Mouse (Mus musculus): ENCODE data around the gene Pcsk1n. TPM values are rescaled to one million over a fixed set of nuclear protein-coding genes. Genes with fewer than 3 reads are reported as not detected.

Gene Pcsk1n
- polyA plus RNA-seq, 2 experiments = not detected

GRCm38 (mm10) chrX:7922032-7922431 is 2.4 kb downstream of the Pcsk1n start:
- no peaks in the 10 kb centered on the region for H3K4me1 ChIP-seq (replicated peaks; ENCODE audit: control insufficient read depth in 2 of 2, insufficient read depth in 2 of 2, low read length in 1 of 2)
- no peak for DNase-seq (ENCODE audit: low read depth in 3 of 3, low spot score in 3 of 3)
- H3K9ac ChIP-seq (replicated peaks) = no peak overlapping the region
- no peak for TF ChIP-seq CTCF (IDR thresholded peaks at IDR 0.05; ENCODE audit: low read depth)
- no peak for TF ChIP-seq EP300 (IDR thresholded peaks at IDR 0.05; ENCODE audit: low read depth)
- H3K36me3 ChIP-seq (replicated peaks; ENCODE audit: control insufficient read depth, insufficient read depth, low read depth) = no peaks in the 10 kb centered on the region
- peak overlapping the region; percentile 22; the same call in 1 of the 2 replicates for H3K4me2 ChIP-seq (ENCODE audit: low read depth)
- 7% methylated on average over 48 of the region's 48 CpGs for WGBS (ENCODE audit: insufficient replicate concordance)
- H3K27ac ChIP-seq = no peak overlapping the region
- ATAC-seq (ENCODE audit: insufficient read depth) = no peak
- peaks cover 85% of the 10 kb centered on the region for H3K27me3 ChIP-seq (ENCODE audit: control insufficient read depth, insufficient read depth, low read length)
- H3K4me3 ChIP-seq (ENCODE audit: insufficient read depth in 1 of 2, low read depth in 2 of 2, low read length in 2 of 2) = 0 out of 4 replicates have a peak overlapping the region, but pooled peaks of 1 of the 2 experiments have one; percentile 3
- H3K9me3 ChIP-seq (ENCODE audit: control insufficient read depth, low read length) = no peaks in the 10 kb centered on the region

DNA sequence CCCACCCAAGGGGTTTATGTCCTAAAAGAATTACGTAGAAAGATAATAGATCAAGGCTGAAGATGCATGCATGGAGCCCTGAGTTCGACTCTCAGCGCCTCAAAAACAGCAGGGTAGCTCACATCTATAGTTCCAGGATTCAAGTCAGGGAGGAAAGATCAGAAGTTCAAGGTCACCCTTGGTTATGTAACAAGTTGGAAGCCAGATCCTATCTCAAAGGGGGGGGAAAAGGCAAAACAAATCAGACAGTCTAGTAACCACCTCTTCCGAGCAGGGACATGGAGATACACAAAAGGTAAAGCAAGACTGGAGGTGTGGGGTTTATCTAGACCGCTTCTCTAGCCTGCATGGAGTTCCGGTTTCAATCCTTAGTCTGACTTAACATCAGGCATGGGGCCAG is 6.6 kb downstream of the Pcsk1n start:
- Histone ChIP-seq H3K27me3 (ENCODE audit: control insufficient read depth, insufficient read depth, low read length) (peaks cover 75% of the 10 kb centered on the region), H3K9ac (replicated peaks) (no peak overlapping the region), H3K36me3 (replicated peaks; ENCODE audit: control insufficient read depth, insufficient read depth, low read depth) (no peaks in the 10 kb centered on the region), H3K4me3 (ENCODE audit: insufficient read depth in 1 of 2, low read depth in 2 of 2, low read length in 2 of 2) (no peak overlapping the region), H3K9me3 (ENCODE audit: control insufficient read depth, low read length) (no peaks in the 10 kb centered on the region), H3K4me2 (ENCODE audit: low read depth) (no peak overlapping the region), H3K27ac (no peak overlapping the region), H3K4me1 (replicated peaks; ENCODE audit: control insufficient read depth in 2 of 2, insufficient read depth in 2 of 2, low read length in 1 of 2) (no peaks in the 10 kb centered on the region)
- TF ChIP-seq EP300 (IDR thresholded peaks at IDR 0.05; ENCODE audit: low read depth) = no peak
- no peak for TF ChIP-seq CTCF (IDR thresholded peaks at IDR 0.05; ENCODE audit: low read depth)
- ATAC-seq (ENCODE audit: insufficient read depth) (no peak), DNase-seq (ENCODE audit: low read depth in 3 of 3, low spot score in 3 of 3) (no peak)
- WGBS (ENCODE audit: insufficient replicate concordance) = 51% methylated on average over 6 of the region's 6 CpGs

- no peak overlapping the region for H3K27ac ChIP-seq
- H3K4me1 ChIP-seq (replicated peaks; ENCODE audit: control insufficient read depth in 2 of 2, insufficient read depth in 2 of 2, low read length in 1 of 2) = no peaks in the 10 kb centered on the region
- no peak overlapping the region for H3K4me2 ChIP-seq (ENCODE audit: low read depth)
- no peak overlapping the region for H3K9ac ChIP-seq (replicated peaks)
- ATAC-seq (ENCODE audit: insufficient read depth) = no peak
- H3K27me3 ChIP-seq (ENCODE audit: control insufficient read depth, insufficient read depth, low read length) = peaks cover 67% of the 10 kb centered on the region
- H3K4me3 ChIP-seq (ENCODE audit: insufficient read depth in 1 of 2, low read depth in 2 of 2, low read length in 2 of 2) = no peak overlapping the region
- TF ChIP-seq CTCF (IDR thresholded peaks at IDR 0.05; ENCODE audit: low read depth) (no peak), EP300 (IDR thresholded peaks at IDR 0.05; ENCODE audit: low read depth) (no peak)
- H3K9me3 ChIP-seq (ENCODE audit: control insufficient read depth, low read length) = no peaks in the 10 kb centered on the region
- H3K36me3 ChIP-seq (replicated peaks; ENCODE audit: control insufficient read depth, insufficient read depth, low read depth) = no peaks in the 10 kb centered on the region
- DNase-seq (ENCODE audit: low read depth in 3 of 3, low spot score in 3 of 3) = no peak
- 11% methylated on average over 10 of the region's 10 CpGs for WGBS (ENCODE audit: insufficient replicate concordance)
These were observed 7.5 kb downstream of the Pcsk1n start for GRCm38 (mm10) chrX:7927116-7927515.

GRCm38 (mm10) chrX:7928270-7928790 is 8.7 kb downstream of the Pcsk1n start, which contains the start of gene Eras:
Eras (minus strand) TSS chrX:7928607.
- ATAC-seq (ENCODE audit: insufficient read depth) (no peak), DNase-seq (ENCODE audit: low read depth in 3 of 3, low spot score in 3 of 3) (no peak)
- Histone ChIP-seq H3K27ac (no peak within 1 kb of the TSS), H3K27me3 (ENCODE audit: control insufficient read depth, insufficient read depth, low read length) (peaks cover 55% of the 10 kb centered on the region), H3K36me3 (replicated peaks; ENCODE audit: control insufficient read depth, insufficient read depth, low read depth) (no peaks in the 10 kb centered on the region), H3K4me1 (replicated peaks; ENCODE audit: control insufficient read depth in 2 of 2, insufficient read depth in 2 of 2, low read length in 1 of 2) (no peaks in the 10 kb centered on the region), H3K9ac (replicated peaks) (no peak within 1 kb of the TSS), H3K4me2 (ENCODE audit: low read depth) (no peak within 1 kb of the TSS), H3K4me3 (ENCODE audit: insufficient read depth in 1 of 2, low read depth in 2 of 2, low read length in 2 of 2) (no peak within 1 kb of the TSS), H3K9me3 (ENCODE audit: control insufficient read depth, low read length) (no peaks in the 10 kb centered on the region)
- no peak for TF ChIP-seq EP300 (IDR thresholded peaks at IDR 0.05; ENCODE audit: low read depth)
- TF ChIP-seq CTCF (IDR thresholded peaks at IDR 0.05; ENCODE audit: low read depth) = no peak
- 18% methylated on average over 18 of the region's 19 CpGs for WGBS (ENCODE audit: insufficient replicate concordance)

- H3K9me3 ChIP-seq (ENCODE audit: control insufficient read depth, low read length) = no peaks in the 10 kb centered on the region
- H3K4me3 ChIP-seq (ENCODE audit: insufficient read depth in 1 of 2, low read depth in 2 of 2, low read length in 2 of 2) = no peak overlapping the region
- no peak for TF ChIP-seq EP300 (IDR thresholded peaks at IDR 0.05; ENCODE audit: low read depth)
- TF ChIP-seq CTCF (IDR thresholded peaks at IDR 0.05; ENCODE audit: low read depth) = peak; percentile 68
- H3K4me1 ChIP-seq (replicated peaks; ENCODE audit: control insufficient read depth in 2 of 2, insufficient read depth in 2 of 2, low read length in 1 of 2) = no peaks in the 10 kb centered on the region
- DNase-seq (ENCODE audit: low read depth in 3 of 3, low spot score in 3 of 3) (no peak), ATAC-seq (ENCODE audit: insufficient read depth) (no peak)
- H3K27ac ChIP-seq = no peak overlapping the region
- no peak overlapping the region for H3K4me2 ChIP-seq (ENCODE audit: low read depth)
- 36% methylated on average over 9 of the region's 11 CpGs for WGBS (ENCODE audit: insufficient replicate concordance)
- no peaks in the 10 kb centered on the region for H3K27me3 ChIP-seq (ENCODE audit: control insufficient read depth, insufficient read depth, low read length)
- no peaks in the 10 kb centered on the region for H3K36me3 ChIP-seq (replicated peaks; ENCODE audit: control insufficient read depth, insufficient read depth, low read depth)
- H3K9ac ChIP-seq (replicated peaks) = no peak overlapping the region
These were observed 17.3 kb downstream of the Pcsk1n start for GRCm38 (mm10) chrX:7936874-7937273.
